Mouse (Mus musculus) limb, embryonic 11.5 days (tissue): ENCODE measurements around the gene Wdr63. TPM values are rescaled to one million over a fixed set of nuclear protein-coding genes. Genes with fewer than 3 reads are reported as not detected.

ENCODE experiments used
- ATAC-seq: fragments of 200-750 bp; cut with Nextera tagmentation; 2 replicates; pipeline ENCODE4 v1.8.0; 2017; ENCODE audit warnings: low read depth; ENCODE audit not compliant: insufficient number of reproducible peaks, low FRiP score, low TSS enrichment
- DNase-seq: peaks from one replicate; pipeline ENCODE4 v3.0.0-alpha.2; 2015; ENCODE audit warnings: low spot score
- H3K27ac ChIP-seq: fragments of 300-500 bp; sonication (generic); replicated peaks from 2 replicates; pipeline ENCODE4 v1.5.1; 2014; ENCODE audit warnings: low read depth, mild to moderate bottlenecking, low read length
- H3K27me3 ChIP-seq: fragments of 300-500 bp; sonication (generic); 2 replicates; pipeline ENCODE4 v1.6.1; 2014; ENCODE audit warnings: mild to moderate bottlenecking, low read length, mixed read lengths; ENCODE audit not compliant: control insufficient read depth, insufficient read depth
- H3K36me3 ChIP-seq: fragments of 300-500 bp; sonication (generic); 2 replicates; pipeline ENCODE4 v1.6.1; 2014; ENCODE audit warnings: mild to moderate bottlenecking, low read length, moderate library complexity, mixed read lengths; ENCODE audit not compliant: control insufficient read depth, insufficient read depth
- H3K4me1 ChIP-seq: fragments of 300-500 bp; sonication (generic); 2 replicates; pipeline ENCODE4 v1.6.1; 2014; ENCODE audit warnings: low read length, mixed read lengths; ENCODE audit not compliant: control insufficient read depth, insufficient read depth
- H3K4me2 ChIP-seq: fragments of 300-500 bp; sonication (generic); 2 replicates; pipeline ENCODE4 v1.6.1; 2014; ENCODE audit warnings: low read depth, mild to moderate bottlenecking, moderate library complexity; ENCODE audit not compliant: severe bottlenecking
- H3K4me3 ChIP-seq: fragments of 300-500 bp; sonication (generic); 2 replicates; pipeline ENCODE4 v1.5.1; 2014; ENCODE audit warnings: low read depth, low read length
- H3K9ac ChIP-seq: fragments of 300-500 bp; sonication (generic); 2 replicates; pipeline ENCODE4 v1.6.1; 2014; ENCODE audit warnings: mild to moderate bottlenecking, low read length
- H3K9me3 ChIP-seq: fragments of 300-500 bp; sonication (generic); 2 replicates; pipeline ENCODE4 v1.6.1; 2016; ENCODE audit warnings: low read length; ENCODE audit not compliant: control insufficient read depth
- WGBS: fragments of 180-500 bp; shearing (Covaris S2); extraction: QIAGEN DNeasy Blood & Tissue Kit; methylation state at CpG from one replicate; pipeline ENCODE4 v1.1.7; 2014; 5-methylcytosine and 5-hydroxymethylcytosine counted together
- polyA plus RNA-seq: library from polyadenylated mRNA; unstranded; fragments of >200 nt; fragmentation: Nextera tagmentation; extraction: Ambion mirVana; gene quantifications from 2 replicates; pipeline ENCODE4 v1.2.1, GENCODE M21; 2014

Gene Wdr63
- polyA plus RNA-seq, 1 experiment from 2014 or later, result not detected

GRCm38 (mm10) chr3:146025499-146025898, 82.4 kb downstream of the Wdr63 start:
- H3K36me3 ChIP-seq, result no peaks in the 10 kb centered on the region
- 93% methylated on average over 6 of the region's 6 CpGs for WGBS
- H3K4me3 ChIP-seq, result no peak overlapping the region
- ATAC-seq (no peak), DNase-seq (no peak)
- no peaks in the 10 kb centered on the region for H3K9me3 ChIP-seq
- H3K27ac ChIP-seq, result no peak overlapping the region
- H3K9ac ChIP-seq, result no peak overlapping the region
- no peaks in the 10 kb centered on the region for H3K27me3 ChIP-seq
- peaks cover 7% of the 10 kb centered on the region; the same call in 1 of the 2 replicates for H3K4me1 ChIP-seq
- H3K4me2 ChIP-seq, result no peak overlapping the region

DNA sequence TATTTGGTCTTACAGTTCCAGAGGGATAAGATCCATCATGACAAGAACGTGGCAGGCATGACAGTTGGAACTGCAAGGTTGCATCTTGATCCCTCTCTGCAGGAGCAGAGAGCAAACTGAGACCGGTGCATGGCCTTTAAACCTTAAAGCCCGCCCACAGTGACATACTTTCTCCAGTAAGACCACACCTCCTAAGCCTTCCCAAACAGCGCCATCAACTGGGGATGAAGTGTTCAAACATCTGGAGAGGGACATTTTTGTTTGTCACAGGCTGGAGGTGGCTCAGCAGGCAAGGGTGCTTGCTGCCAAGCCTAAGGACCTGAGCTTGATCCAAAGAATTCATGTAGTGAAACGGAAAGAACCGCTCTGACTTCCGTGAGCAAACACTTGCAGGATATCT, 83.2 kb downstream of the Wdr63 start:
- Histone ChIP-seq H3K9ac (no peak overlapping the region), H3K27me3 (no peaks in the 10 kb centered on the region), H3K4me3 (no peak overlapping the region), H3K4me1 (peaks cover 7% of the 10 kb centered on the region; the same call in 1 of the 2 replicates), H3K36me3 (no peaks in the 10 kb centered on the region), H3K9me3 (no peaks in the 10 kb centered on the region), H3K27ac (no peak overlapping the region), H3K4me2 (no peak overlapping the region)
- 87% methylated on average over 7 of the region's 7 CpGs for WGBS
- ATAC-seq, result no peak
- DNase-seq, result no peak

- Histone ChIP-seq H3K27me3 (no peaks in the 10 kb centered on the region), H3K4me3 (no peak overlapping the region), H3K9ac (no peak overlapping the region), H3K27ac (no peak overlapping the region), H3K36me3 (no peaks in the 10 kb centered on the region), H3K4me1 (peaks cover 2% of the 10 kb centered on the region; the same call in 1 of the 2 replicates), H3K4me2 (no peak overlapping the region), H3K9me3 (no peaks in the 10 kb centered on the region)
- no peak for DNase-seq
- WGBS, result 91% methylated on average over 9 of the region's 9 CpGs
- no peak for ATAC-seq
Measured at GRCm38 (mm10) chr3:146022232-146022631, 85.7 kb downstream of the Wdr63 start.

DNA sequence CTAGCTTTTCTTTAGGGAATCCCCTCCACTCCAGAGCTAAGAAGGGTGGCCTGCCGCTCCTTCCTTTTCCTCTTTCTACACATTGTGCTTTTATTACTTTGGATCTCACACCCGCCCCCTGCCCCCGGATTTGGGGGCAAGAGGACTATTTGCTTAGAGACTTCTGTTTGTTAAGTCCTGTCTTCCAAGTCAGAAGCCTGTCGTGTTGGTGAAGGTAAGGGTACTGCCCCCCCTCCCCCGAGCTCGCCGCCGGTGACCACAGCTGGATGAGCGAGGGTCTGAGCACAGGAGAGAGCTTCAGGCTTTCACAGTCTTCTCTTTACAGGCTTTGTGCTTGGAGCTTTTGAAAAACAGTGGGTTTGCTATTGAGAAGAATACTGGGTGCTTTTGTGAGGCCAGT, 90.4 kb downstream of the Wdr63 start:
- DNase-seq, result no peak

GRCm38 (mm10) chr3:146016979-146017378, 91.0 kb downstream of the Wdr63 start:
- Histone ChIP-seq H3K9me3 (no peaks in the 10 kb centered on the region), H3K4me1 (no peaks in the 10 kb centered on the region), H3K27me3 (no peaks in the 10 kb centered on the region), H3K36me3 (peaks cover 6% of the 10 kb centered on the region; the same call in 1 of the 2 replicates), H3K4me3 (no peak overlapping the region), H3K9ac (no peak overlapping the region), H3K27ac (no peak overlapping the region), H3K4me2 (no peak overlapping the region)
- WGBS, result 93% methylated on average over 13 of the region's 13 CpGs
- DNase-seq (no peak), ATAC-seq (no peak)

More for the DNA sequence above, 90.4 kb downstream of the Wdr63 start:
- H3K4me3 ChIP-seq, result no peak overlapping the region
- no peaks in the 10 kb centered on the region for H3K4me1 ChIP-seq
- no peak overlapping the region for H3K4me2 ChIP-seq
- no peak for ATAC-seq
- H3K9me3 ChIP-seq, result no peaks in the 10 kb centered on the region
- no peak overlapping the region for H3K27ac ChIP-seq
- H3K27me3 ChIP-seq, result no peaks in the 10 kb centered on the region
- no peak overlapping the region for H3K9ac ChIP-seq
- 83% methylated on average over 9 of the region's 9 CpGs for WGBS
- H3K36me3 ChIP-seq, result peaks cover 6% of the 10 kb centered on the region; the same call in 1 of the 2 replicates

DNA sequence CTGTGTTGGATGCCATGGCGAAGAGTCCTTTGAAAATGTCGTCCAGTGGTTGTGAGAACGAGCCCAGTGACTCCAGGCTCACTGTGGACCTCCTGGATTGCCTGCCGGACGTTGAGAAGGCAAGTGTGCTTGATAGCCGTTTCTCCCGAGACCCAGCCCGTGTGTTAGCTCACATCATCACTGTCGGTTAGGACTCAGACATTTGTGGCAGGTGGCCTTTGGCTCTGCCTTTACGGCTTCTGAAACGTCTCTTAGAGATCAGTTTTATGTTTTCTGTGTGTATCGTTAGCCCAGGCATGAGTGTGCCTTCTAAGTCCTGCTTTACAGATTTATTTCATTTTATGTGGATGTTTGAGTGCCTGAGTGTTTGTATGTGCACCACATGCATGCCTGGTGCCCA, 93.6 kb downstream of the Wdr63 start:
- no peak overlapping the region for H3K4me2 ChIP-seq
- ATAC-seq (no peak), DNase-seq (no peak)
- no peaks in the 10 kb centered on the region for H3K9me3 ChIP-seq
- H3K36me3 ChIP-seq, result peaks cover 6% of the 10 kb centered on the region; the same call in 1 of the 2 replicates
- H3K27me3 ChIP-seq, result no peaks in the 10 kb centered on the region
- H3K27ac ChIP-seq, result no peak overlapping the region
- WGBS, result 91% methylated on average over 12 of the region's 12 CpGs
- no peak overlapping the region for H3K9ac ChIP-seq
- 0 out of 2 replicates have a peak, but pooled peaks cover 7% of the 10 kb centered on the region for H3K4me1 ChIP-seq
- H3K4me3 ChIP-seq, result no peak overlapping the region

DNA sequence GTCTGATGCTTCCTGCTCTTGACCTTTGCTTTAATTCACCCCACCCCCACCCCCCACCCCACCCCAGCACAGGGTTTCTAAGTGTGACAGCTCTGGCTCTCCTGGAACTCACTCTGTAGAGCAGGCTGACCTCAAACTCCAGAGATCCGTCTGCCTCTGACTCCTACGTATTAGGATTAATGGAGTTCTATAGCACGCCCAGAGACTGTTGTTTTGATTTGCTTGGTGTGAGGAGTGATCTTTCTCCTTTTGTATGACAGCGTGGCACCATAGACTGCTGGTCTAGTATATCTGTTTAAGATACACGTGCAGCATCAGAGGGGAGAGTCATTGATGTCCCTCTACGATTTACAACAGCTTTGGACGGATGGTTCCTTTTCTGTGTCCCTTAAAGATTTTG, 94.4 kb downstream of the Wdr63 start:
- no peak for DNase-seq
- 90% methylated on average over 7 of the region's 7 CpGs for WGBS

DNA sequence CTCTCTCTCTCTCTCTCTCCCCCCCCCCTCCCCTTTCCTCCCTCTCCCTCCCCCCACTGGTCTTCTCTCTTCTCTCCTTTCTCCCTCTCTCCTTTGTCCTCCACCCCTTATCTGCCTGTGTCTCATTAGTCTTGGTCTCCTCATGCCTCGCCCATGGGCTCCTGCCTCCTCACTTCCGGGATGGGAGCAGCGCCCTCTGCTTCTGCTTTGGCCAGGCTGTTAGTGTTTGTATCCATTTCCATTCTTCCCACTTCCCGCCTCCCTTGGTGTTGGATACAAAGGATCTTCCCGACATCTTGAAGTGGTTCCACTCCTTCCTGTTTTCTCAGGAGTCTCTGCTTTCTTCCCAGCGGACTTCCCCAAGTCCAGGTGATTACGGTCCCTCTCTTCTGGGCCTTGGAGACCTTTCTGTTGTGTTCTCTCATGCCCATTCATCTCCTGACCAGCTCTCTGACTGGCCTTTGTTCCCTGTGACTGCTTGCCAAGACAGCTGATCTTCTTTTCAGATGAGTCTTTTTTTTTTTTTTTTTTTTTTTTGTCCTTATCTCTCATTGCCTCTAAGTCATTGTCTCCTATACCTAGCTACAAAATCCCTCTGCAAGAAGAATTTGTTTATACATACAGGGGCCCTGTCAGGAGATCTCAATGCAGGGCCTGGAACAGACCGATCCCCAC, 96.2 kb downstream of the Wdr63 start:
- Histone ChIP-seq H3K4me3 (no peak overlapping the region), H3K9me3 (no peaks in the 10 kb centered on the region), H3K27ac (no peak overlapping the region), H3K36me3 (peaks cover 6% of the 10 kb centered on the region; the same call in 1 of the 2 replicates), H3K27me3 (no peaks in the 10 kb centered on the region), H3K9ac (no peak overlapping the region), H3K4me2 (no peak overlapping the region), H3K4me1 (0 out of 2 replicates have a peak, but pooled peaks cover 7% of the 10 kb centered on the region)
- no peak for ATAC-seq
- no peak for DNase-seq
- WGBS, result 77% methylated on average over 8 of the region's 8 CpGs

More for the DNA sequence above, 94.4 kb downstream of the Wdr63 start:
- Histone ChIP-seq H3K4me1 (0 out of 2 replicates have a peak, but pooled peaks cover 7% of the 10 kb centered on the region), H3K27me3 (no peaks in the 10 kb centered on the region), H3K27ac (no peak overlapping the region), H3K4me3 (no peak overlapping the region), H3K9ac (no peak overlapping the region), H3K36me3 (peaks cover 6% of the 10 kb centered on the region; the same call in 1 of the 2 replicates), H3K4me2 (no peak overlapping the region), H3K9me3 (no peaks in the 10 kb centered on the region)
- ATAC-seq, result no peak
